Mouse (Mus musculus) layer of hippocampus, postnatal 36 days (tissue): ENCODE data around the gene Rnf183. TPM values are rescaled to one million over a fixed set of nuclear protein-coding genes. Genes with fewer than 3 reads are reported as not detected.
A peak's percentile ranks its signal among the peaks of the same experiment; 100 is the strongest.
"Not testable (repeated sequence)": the region's sequence is repeated elsewhere in the genome, so short reads cannot be mapped to it uniquely, and the experiment has no call there.

Experiments used
- DNase-seq, 2 experiments: peaks; one replicate each; pipeline ENCODE4 v3.0.0; 2022
- total RNA-seq, 2 experiments: library from RNA; stranded (reverse); gene quantifications; 2 replicates each; pipeline ENCODE4 v1.2.3; 2021

Rnf183 gene
- not detected for total RNA-seq

GRCm38 (mm10) chr4:62435081-62435480, at the start of gene Rnf183:
Gene Rnf183 (minus strand): TSS chr4:62435252.
- no peak for DNase-seq

GRCm38 (mm10) chr4:62480709-62481605, 45.9 kb upstream of the Rnf183 start:
- no peak for DNase-seq

- no peak for DNase-seq
Observed at GRCm38 (mm10) chr4:62479937-62480708, 45.1 kb upstream of the Rnf183 start, which contains the start of gene Bspry. Gene Bspry (plus strand): TSS chr4:62480053.

- not testable (repeated sequence) for DNase-seq
Observed at GRCm38 (mm10) chr4:62479593-62479936, 44.5 kb upstream of the Rnf183 start.

- no peak for DNase-seq
Observed at GRCm38 (mm10) chr4:62477542-62478244, 42.6 kb upstream of the Rnf183 start.

GRCm38 (mm10) chr4:62475793-62476192, 40.7 kb upstream of the Rnf183 start:
- no peak for DNase-seq

- DNase-seq, result no peak
Observed at GRCm38 (mm10) chr4:62475131-62475530, 40.1 kb upstream of the Rnf183 start.

GRCm38 (mm10) chr4:62472071-62472470, 37.0 kb upstream of the Rnf183 start:
- no peak for DNase-seq

GRCm38 (mm10) chr4:62470598-62471051, 35.6 kb upstream of the Rnf183 start, which contains the start of gene Wdr31:
Gene Wdr31 (minus strand): TSS chr4:62470896.
- DNase-seq, result peak; percentile 79 to 82

GRCm38 (mm10) chr4:62468158-62468557, 33.1 kb upstream of the Rnf183 start:
- DNase-seq, result no peak

GRCm38 (mm10) chr4:62463124-62463523, 28.1 kb upstream of the Rnf183 start:
- DNase-seq, result no peak

GRCm38 (mm10) chr4:62460348-62460747, 25.3 kb upstream of the Rnf183 start:
- no peak for DNase-seq

- DNase-seq, result peak; percentile 62 to 66
Observed at GRCm38 (mm10) chr4:62459081-62459480, 24.0 kb upstream of the Rnf183 start.

- DNase-seq, result peak in 1 of 2 experiments; percentile 35
Observed at GRCm38 (mm10) chr4:62454995-62455394, 19.9 kb upstream of the Rnf183 start.

- DNase-seq, result no peak
Observed at GRCm38 (mm10) chr4:62440986-62441385, 5.9 kb upstream of the Rnf183 start.

GRCm38 (mm10) chr4:62440544-62440943, 5.5 kb upstream of the Rnf183 start:
- no peak for DNase-seq

GRCm38 (mm10) chr4:62439793-62440192, 4.7 kb upstream of the Rnf183 start:
- DNase-seq, result no peak

- no peak for DNase-seq
Observed at GRCm38 (mm10) chr4:62437871-62438270, 2.8 kb upstream of the Rnf183 start.

GRCm38 (mm10) chr4:62437256-62437778, 2.3 kb upstream of the Rnf183 start:
- no peak for DNase-seq

- DNase-seq, result no peak
Observed at GRCm38 (mm10) chr4:62433939-62434870, 847 bp downstream of the Rnf183 start.

- no peak for DNase-seq
Observed at GRCm38 (mm10) chr4:62431522-62431921, 3.5 kb downstream of the Rnf183 start.
